Mouse (Mus musculus): Measurements from ENCODE around the gene Arhgap45.

GRCm38 (mm10) chr10:80022806-80023205 is 6.4 kb downstream of the Arhgap45 start:
- TF ChIP-seq CTCF (IDR thresholded peaks at IDR 0.05; ENCODE audit: low read depth) (no peak), EP300 (optimal IDR thresholded peaks at IDR 0.05) (no peak)

Measured in stomach, postnatal 0 days (tissue).